Mouse (Mus musculus) ES-E14 (cell line): ENCODE data around the gene Nepro. TPM values are rescaled to one million over a fixed set of nuclear protein-coding genes. Genes with fewer than 3 reads are reported as not detected.

Source experiments
- DNase-seq: peaks from one replicate; pipeline ENCODE4 v3.0.0-alpha.2; 2013; ENCODE audit warnings: low read depth, low spot score
- H3K27ac ChIP-seq: 2 replicates; pipeline ENCODE4 v1.5.1; 2012; ENCODE audit warnings: low read depth, mild to moderate bottlenecking, low read length, moderate library complexity, mixed read lengths; ENCODE audit not compliant: poor library complexity, insufficient read depth, severe bottlenecking
- H3K36me3 ChIP-seq: 2 replicates; pipeline ENCODE4 v1.6.1; 2012; ENCODE audit warnings: mild to moderate bottlenecking, low read length, moderate library complexity, mixed read lengths; ENCODE audit not compliant: control insufficient read depth, poor library complexity, insufficient read depth, severe bottlenecking
- H3K4me1 ChIP-seq, 2 experiments: fragments of 150-350 bp in 1 of 2; sonication (generic) in 1 of 2; 2 replicates each; pipeline ENCODE4 v1.6.1; 2012; ENCODE audit warnings: low read length in 2 of 2, mild to moderate bottlenecking in 1 of 2, mixed read lengths in 1 of 2; ENCODE audit not compliant: control insufficient read depth in 2 of 2, insufficient read depth in 2 of 2, poor library complexity in 1 of 2
- H3K4me3 ChIP-seq, 2 experiments: fragments of 150-350 bp in 1 of 2; sonication (generic) in 1 of 2; 2 replicates each; pipeline ENCODE4 v1.5.1; 2012; ENCODE audit warnings: low read length in 2 of 2, low read depth in 1 of 2, mild to moderate bottlenecking in 1 of 2, mixed read lengths in 1 of 2; ENCODE audit not compliant: insufficient read depth in 1 of 2, poor library complexity in 1 of 2, severe bottlenecking in 1 of 2
- H3K9ac ChIP-seq: 2 replicates; pipeline ENCODE4 v1.6.1; 2012; ENCODE audit warnings: low read depth, mild to moderate bottlenecking, low read length, mixed read lengths; ENCODE audit not compliant: poor library complexity, insufficient read depth, severe bottlenecking
- H3K9me3 ChIP-seq: fragments of 150-350 bp; sonication (generic); 2 replicates; pipeline ENCODE4 v1.6.1; 2012; ENCODE audit warnings: low read depth, mild to moderate bottlenecking, low read length; ENCODE audit not compliant: control insufficient read depth, insufficient read depth
- CHD2 ChIP-seq: IDR thresholded peaks from 2 replicates; pipeline ENCODE4 v1.6.1; 2014; ENCODE audit warnings: mild to moderate bottlenecking, low read depth, low read length, inconsistent platforms
- HCFC1 ChIP-seq: IDR thresholded peaks from 2 replicates; pipeline ENCODE4 v1.6.1; 2012; ENCODE audit warnings: low read length, inconsistent platforms, borderline replicate concordance; ENCODE audit not compliant: insufficient read depth
- MAFK ChIP-seq: IDR thresholded peaks from 2 replicates; pipeline ENCODE4 v1.6.1; 2014; ENCODE audit warnings: mild to moderate bottlenecking, low read depth, low read length, inconsistent platforms; ENCODE audit not compliant: insufficient read depth
- ZC3H11A ChIP-seq: IDR thresholded peaks from 2 replicates; pipeline ENCODE4 v1.6.1; 2012; ENCODE audit warnings: low read depth, mild to moderate bottlenecking, inconsistent platforms, low read length, borderline replicate concordance
- ZNF384 ChIP-seq: IDR thresholded peaks from 2 replicates; pipeline ENCODE4 v1.6.1; 2012; ENCODE audit warnings: low read depth, low read length, inconsistent platforms
- in situ Hi-C, 2 experiments: fragments of 600-800 bp; cut with MboI; formaldehyde crosslinking; loops; one replicate each; pipeline ENCODE4 v1.15.1; 2025; ENCODE audit warnings: low sequenced_read_pairs in 2 of 2, inconsistent platforms in 1 of 2; ENCODE audit not compliant: unreplicated experiment in 2 of 2
- total RNA-seq: library from RNA; depleted of rRNA; stranded (reverse); fragments of 300-350 nt; gene quantifications from 2 replicates; pipeline ENCODE4 v1.2.3, GENCODE M21; 2012

The Nepro gene
- total RNA-seq, 1 experiment = 39.7 TPM

GRCm38 (mm10) chr16:44765555-44766319 is 41.6 kb downstream of the Nepro start, which contains the start of gene Cd200r1:
Gene Cd200r1 (plus strand): TSS chr16:44765736.
- TF ChIP-seq ZNF384 (no peak), CHD2 (no peak), HCFC1 (no peak), ZC3H11A (no peak), MAFK (no peak)
- Histone ChIP-seq H3K4me1 (peaks cover 3 to 6% of the 10 kb centered on the region in 2 experiments; a peak in 1 of 4 replicates), H3K36me3 (no peaks in the 10 kb centered on the region), H3K9ac (no peak within 1 kb of the TSS), H3K4me3 (no peak within 1 kb of the TSS), H3K27ac (no peak within 1 kb of the TSS), H3K9me3 (no peaks in the 10 kb centered on the region)
- no peak for DNase-seq
- in situ Hi-C loops = no loop called here

- in situ Hi-C loops = no loop called here
Observed at GRCm38 (mm10) chr16:44766320-44766892, 42.3 kb downstream of the Nepro start.

GRCm38 (mm10) chr16:44767506-44767905 is 43.4 kb downstream of the Nepro start:
- H3K36me3 ChIP-seq = no peaks in the 10 kb centered on the region
- no peaks in the 10 kb centered on the region for H3K9me3 ChIP-seq
- H3K9ac ChIP-seq = no peak overlapping the region
- no peak overlapping the region for H3K27ac ChIP-seq
- no peak overlapping the region for H3K4me3 ChIP-seq
- TF ChIP-seq ZNF384 (no peak), ZC3H11A (no peak), CHD2 (no peak), HCFC1 (no peak), MAFK (no peak)
- in situ Hi-C loops = no loop called here
- H3K4me1 ChIP-seq = peaks cover 3 to 6% of the 10 kb centered on the region in 2 experiments; a peak in 1 of 4 replicates
- DNase-seq = no peak

More at GRCm38 (mm10) chr16:44766320-44766892, 42.3 kb downstream of the Nepro start:
- no peak overlapping the region for H3K27ac ChIP-seq
- H3K9ac ChIP-seq = no peak overlapping the region
- H3K36me3 ChIP-seq = no peaks in the 10 kb centered on the region
- DNase-seq = no peak
- TF ChIP-seq CHD2 (no peak), ZC3H11A (no peak), HCFC1 (no peak), MAFK (no peak), ZNF384 (no peak)
- peaks cover 3 to 6% of the 10 kb centered on the region in 2 experiments; a peak in 1 of 4 replicates for H3K4me1 ChIP-seq
- no peak overlapping the region for H3K4me3 ChIP-seq
- no peaks in the 10 kb centered on the region for H3K9me3 ChIP-seq

GRCm38 (mm10) chr16:44767967-44768366 is 43.9 kb downstream of the Nepro start:
- no peak overlapping the region for H3K27ac ChIP-seq
- no peak for DNase-seq
- H3K9ac ChIP-seq = no peak overlapping the region
- H3K9me3 ChIP-seq = no peaks in the 10 kb centered on the region
- TF ChIP-seq MAFK (no peak), ZNF384 (no peak), CHD2 (no peak), HCFC1 (no peak), ZC3H11A (0 out of 2 replicates have a peak, but pooled peaks have one; percentile 6)
- no peaks in the 10 kb centered on the region for H3K36me3 ChIP-seq
- peaks cover 3 to 6% of the 10 kb centered on the region in 2 experiments; a peak in 1 of 4 replicates for H3K4me1 ChIP-seq
- in situ Hi-C loops = no loop called here
- no peak overlapping the region for H3K4me3 ChIP-seq

GRCm38 (mm10) chr16:44772577-44772976 is 48.5 kb downstream of the Nepro start:
- H3K4me3 ChIP-seq = no peak overlapping the region
- H3K4me1 ChIP-seq = no peaks in the 10 kb centered on the region
- H3K9me3 ChIP-seq = no peaks in the 10 kb centered on the region
- H3K27ac ChIP-seq = no peak overlapping the region
- no peak for DNase-seq
- TF ChIP-seq MAFK (no peak), CHD2 (no peak), ZC3H11A (no peak), ZNF384 (no peak), HCFC1 (no peak)
- no peak overlapping the region for H3K9ac ChIP-seq
- H3K36me3 ChIP-seq = no peaks in the 10 kb centered on the region
- in situ Hi-C loops = no loop called here
